Mouse (Mus musculus): ENCODE measurements at regions not wholly inside any gene's neighbourhood (a gene's known extent, or its start where the extent isn't known, plus 50 kb on each side); places are given as distances from the start of the nearest gene placed in this dataset.

DNA sequence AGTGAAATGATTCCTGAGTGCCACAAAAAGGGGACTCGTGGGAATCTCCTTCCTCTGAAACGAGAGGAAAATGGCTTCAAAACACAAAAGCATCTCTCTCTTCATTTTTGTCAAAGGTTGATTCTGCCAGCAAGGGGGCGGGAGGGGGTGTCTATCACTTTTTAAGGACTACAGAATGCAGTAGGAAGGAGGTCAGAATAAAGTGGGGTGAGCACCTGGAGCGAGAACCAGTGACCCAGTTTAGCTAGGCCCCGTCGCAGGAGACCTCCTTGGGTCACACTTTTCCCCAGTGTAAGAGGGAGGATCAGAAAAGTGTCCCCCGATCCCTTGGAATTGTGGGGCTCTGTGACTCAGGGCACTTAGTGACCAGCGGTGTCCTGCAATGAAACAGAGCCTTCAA, 133.1 kb downstream of the Tgfb2 start:
- no peak for DNase-seq

DNA sequence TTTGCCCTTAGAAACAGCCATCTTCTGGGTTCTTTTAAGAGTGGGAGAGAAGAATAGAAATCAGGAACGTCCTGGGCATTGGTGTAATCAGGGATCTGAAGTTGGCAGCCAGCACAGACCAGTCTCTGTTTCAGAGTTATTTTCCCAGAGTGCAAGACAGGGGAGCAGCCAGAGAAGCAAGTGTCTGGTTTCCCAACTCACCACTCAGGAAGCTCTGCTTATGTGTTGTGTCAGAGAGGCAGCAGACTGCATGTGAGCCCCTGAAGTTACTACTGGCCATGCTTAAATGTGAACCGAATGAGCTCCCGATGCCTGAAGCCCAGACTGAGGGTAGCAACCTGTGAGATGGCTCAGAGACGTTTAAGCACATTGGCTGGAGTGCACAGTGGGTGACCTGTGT, 133.7 kb downstream of the Tgfb2 start:
- no peak for DNase-seq

DNA sequence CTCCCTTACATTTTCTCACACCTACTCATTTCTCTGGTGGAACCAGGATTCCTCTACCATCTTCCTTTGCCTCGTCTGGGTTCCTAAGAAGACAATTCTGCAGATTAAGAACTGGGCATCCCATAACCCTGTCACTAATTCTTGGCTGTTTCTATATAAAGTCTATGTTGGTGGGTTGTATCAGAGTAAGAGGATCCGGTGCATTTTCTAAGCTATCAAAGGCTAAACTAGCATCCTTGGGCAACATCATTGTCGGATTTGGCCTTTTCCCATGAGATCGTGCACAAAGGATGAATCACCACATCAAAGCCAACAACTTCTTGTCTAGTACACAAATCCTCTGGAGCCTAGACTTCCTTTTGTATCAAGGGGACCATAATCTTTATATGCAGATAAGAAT, 137.3 kb downstream of the Tgfb2 start:
- no peak for DNase-seq

DNA sequence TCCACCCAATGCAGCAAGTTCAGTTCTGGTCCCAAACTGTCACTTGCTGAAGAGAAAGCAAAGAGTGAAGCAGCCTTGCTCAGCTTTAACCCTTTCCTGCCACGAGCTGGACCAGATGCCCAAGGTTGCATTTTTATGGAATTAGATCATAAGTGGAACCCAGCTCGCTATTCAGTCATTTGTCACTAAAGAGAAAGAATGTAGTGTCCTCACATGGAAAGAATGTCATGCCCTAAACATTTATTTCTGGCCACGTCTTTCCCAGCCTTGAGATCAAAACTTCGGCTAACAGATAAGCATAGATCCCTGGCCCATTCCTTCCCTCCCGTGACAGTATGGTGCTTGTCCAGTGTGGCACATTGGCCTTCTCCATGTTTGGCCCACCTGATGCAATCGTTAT, 137.7 kb downstream of the Tgfb2 start:
- DNase-seq: no peak

DNA sequence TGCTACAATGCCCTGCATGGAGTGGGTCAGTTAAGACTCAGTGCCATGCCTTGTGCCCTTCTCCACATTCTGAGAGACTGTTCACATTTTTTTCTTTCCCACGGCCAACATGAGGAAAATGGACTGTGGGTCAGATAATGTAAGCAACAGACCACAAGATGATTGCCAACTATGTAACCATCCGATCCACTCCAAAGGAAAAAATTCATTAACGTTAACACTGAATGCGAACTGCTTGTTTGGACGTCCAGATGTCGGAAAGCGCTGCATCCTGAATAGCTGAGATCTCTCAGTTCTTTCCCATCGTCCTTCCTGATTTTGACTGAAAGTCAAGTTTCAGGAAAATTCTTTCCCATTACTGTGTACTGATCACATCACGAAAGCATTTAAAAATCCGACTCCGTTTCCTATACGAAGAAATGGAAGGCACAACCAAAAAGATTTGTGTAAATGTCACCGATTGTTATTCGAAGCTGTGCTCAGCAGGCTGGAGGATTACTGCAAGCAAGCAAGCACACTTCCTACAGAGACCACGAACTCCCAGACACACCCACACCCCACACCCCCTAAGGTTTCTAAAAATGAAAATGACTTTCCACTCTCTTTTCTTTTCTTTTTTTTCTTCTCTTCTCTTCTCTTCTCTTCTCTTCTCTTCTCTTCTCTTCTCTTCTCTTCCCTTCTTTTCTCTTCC, 138.5 kb downstream of the Tgfb2 start:
- no peak for DNase-seq

DNA sequence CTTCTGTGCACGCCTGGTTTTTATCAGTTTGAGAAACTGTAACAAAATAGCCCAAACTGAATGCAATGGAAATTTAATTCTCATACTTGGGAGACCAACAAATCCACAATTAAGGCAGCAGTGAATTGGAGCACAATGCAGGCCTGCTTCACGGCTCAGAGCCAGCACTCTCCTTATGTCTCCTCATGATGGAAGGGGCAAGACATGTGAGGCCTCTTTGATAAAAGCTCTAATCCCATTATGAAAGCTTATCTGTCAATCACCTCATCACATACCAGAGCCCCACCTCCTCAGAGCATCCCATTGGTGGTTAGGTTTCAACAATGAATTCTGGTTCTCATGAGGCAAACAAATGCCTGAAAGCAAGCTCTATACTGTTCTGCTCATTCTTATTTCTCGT, 143.8 kb downstream of the Tgfb2 start:
- no peak for DNase-seq

DNA sequence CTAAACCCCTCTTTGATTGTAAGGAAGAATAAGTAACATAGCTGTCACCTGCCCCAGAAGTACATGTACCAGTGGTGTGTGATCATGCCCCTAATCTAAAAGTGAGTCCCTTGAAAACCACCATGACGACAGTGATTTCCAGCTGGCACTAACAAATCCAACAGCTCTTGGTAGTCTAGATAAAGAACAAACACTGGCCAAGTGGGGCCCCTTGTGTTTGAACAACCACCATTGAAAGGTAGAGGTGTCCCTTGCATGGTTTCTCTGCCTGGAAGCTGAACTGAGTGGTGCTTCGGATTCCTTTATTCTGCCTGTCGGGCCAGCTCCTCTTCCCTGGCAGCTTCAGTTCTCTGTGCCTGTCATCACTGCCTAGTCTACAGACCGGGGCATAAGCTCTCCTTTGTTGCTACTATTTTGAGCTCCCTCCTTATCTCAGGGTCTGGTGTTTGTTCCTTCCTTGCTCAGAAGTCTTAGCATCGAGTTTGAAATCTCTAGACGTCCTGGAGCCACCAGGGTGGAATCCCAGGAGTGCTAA, 150.3 kb downstream of the Tgfb2 start:
- DNase-seq: no peak

DNA sequence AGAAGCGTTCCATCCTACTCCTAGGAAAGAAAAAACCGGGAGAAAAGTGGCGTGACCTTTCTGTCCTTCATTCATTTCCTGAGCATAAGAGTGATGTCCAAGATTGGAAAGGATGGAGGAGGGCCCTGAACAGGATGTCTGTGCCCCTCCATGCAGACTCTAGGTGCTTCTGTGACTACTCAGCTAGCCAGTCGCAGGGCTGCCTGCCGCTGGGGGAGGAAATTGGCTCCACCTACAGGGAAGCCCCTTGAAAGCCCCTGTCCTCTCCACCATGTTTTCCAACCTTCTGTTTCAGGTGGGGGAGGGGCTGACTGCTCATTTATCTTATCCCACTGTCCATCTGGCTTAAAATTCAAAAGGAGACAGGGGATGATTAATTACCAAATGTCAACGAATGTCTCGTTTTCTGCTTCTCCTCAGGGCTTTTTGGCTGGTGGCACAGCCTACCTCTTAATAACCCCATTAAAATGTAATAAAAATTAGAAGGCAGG, 151.2 kb downstream of the Tgfb2 start:
- no peak for DNase-seq

DNA sequence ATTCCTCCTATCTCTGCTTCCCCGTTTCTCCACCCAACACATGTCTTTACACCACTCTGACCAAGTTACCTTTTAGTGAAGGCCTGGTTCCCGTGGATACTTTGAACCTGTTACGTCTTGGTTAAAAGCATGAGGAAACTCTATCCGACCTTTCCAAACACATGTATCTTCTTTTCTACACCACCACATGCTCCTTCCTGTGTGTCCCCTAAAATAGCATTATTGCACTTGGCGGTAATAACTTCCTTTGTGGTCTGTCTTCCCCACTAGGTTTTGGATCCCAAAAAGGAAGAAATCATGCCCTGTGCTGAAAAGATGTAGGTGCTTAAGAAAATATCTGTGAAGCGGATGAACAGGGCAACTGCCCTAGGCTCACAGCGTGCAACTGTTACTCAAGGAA, 153.1 kb downstream of the Tgfb2 start:
- no peak for DNase-seq

DNA sequence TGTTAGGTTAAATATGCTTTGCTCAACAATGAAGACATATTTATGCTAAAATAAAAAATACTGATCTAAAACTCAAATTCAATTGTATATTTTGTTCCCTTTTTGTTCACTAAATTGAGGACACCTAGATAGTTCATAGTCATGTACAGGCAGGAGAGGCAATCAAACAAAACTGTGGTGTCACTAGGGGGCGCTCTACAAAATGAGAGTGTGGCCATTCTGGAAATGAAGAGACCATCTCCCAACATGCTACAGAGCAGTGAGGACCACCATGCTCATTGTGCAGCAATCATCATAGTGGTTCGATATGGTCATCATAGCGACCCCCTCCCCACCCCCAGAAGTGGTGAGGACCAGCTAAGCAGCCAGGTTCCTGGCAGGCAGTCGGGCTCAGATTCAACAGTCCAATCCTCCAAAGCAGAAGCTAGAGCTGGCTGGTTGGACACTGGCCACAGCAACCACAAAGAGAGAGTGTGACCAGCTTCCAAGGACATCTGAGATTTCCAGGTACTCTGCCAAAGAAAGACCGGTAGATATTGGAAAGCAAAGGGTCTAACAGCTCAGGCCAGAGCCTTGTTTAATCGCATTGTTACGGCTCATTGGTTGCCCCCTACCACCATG, 155.4 kb downstream of the Tgfb2 start:
- no peak for DNase-seq

DNA sequence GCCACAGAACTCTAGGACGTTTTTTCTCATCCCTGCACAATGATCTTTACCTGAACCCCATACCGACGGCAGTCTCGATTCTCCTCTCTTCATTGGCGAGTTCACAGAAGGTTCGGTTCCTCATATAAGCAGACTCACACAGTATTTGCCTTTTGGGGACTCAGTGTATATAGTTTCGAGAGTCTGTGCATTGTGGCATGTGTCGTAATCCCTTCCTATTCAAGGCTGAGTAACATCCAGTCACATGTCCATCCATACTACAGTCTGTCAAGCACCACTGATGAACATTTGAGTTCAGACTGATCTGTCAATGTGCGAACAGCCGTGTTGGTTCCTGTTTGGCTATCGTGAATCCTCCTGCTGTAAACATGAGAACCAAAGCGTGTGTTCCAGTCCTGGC, 156.6 kb downstream of the Tgfb2 start:
- DNase-seq: no peak

DNA sequence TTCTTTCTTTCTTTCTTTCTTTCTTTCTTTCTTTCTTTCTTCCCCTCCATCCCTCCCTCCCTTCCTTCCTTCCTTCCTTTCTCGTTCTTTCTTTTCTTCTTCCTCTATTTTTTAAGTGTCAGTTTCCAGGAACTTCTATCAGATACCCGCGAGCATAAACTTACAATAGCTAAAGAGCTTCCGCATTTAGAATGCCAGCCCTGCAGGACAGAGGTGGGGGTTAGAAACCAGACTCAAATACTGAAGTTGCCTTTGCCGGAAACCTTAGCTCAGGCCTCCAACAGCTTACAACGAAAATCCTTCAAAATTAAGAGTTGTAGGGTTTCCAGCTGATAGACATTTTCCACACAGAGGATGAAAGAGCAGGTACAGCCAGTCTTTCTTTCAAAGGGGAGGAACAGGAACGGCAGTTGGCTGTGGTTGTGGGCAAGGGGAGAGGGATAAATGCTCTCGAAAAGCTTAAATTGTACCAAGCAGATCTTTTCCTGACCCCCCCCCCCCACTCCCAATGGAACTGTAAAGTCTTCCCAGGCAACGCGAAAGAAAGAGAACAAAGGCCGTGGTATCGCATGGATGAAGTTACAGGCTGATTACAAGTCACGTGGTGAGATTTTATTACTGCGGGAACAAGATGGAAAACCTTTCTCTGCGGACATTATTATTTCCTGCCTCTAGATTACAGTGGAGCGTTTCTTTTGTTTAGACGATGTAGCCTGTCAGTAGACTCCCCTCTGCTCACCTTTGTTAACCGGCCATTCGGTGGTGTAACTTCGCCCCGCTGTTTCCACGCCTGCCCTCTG, 159.2 kb downstream of the Tgfb2 start:
- DNase-seq: no peak

DNA sequence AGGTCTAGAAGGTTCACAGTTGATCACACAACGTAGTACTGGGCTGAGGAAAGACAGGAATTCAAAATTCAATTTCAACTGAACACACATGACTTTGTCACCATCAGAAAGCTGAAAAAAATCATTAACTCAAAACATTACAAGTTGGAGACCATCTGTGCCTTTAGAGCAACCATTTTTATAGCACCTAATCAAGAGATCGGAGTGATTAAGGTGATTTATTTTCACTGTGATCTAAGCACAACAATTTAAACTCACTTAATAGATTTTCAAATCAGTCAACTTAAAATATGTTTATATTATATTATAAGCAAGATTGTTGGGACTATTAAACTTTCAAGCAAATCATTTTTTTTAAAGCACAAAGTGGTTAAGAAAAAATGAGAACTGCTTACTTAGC, 165.7 kb downstream of the Tgfb2 start:
- DNase-seq: no peak

DNA sequence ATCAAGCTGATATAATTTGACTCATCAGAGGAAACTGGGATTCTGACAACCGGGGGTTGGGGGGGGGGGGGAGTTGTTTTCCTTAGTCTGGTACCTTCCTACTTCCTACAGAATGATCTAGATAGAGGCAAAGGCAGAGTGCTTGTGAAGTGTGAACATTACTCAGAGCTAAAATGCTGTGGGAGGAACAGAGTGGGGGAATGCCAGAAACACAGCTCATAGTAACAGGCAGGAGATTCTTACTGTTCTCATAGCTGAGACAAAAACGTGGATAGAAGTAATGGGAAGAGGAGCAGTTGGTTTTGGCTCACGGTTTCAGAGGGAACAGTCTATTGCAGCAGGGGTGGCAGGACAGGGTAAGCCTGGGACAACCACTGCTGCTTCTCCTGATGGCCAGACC, 167.6 kb downstream of the Tgfb2 start:
- peak; percentile 10 for DNase-seq

DNA sequence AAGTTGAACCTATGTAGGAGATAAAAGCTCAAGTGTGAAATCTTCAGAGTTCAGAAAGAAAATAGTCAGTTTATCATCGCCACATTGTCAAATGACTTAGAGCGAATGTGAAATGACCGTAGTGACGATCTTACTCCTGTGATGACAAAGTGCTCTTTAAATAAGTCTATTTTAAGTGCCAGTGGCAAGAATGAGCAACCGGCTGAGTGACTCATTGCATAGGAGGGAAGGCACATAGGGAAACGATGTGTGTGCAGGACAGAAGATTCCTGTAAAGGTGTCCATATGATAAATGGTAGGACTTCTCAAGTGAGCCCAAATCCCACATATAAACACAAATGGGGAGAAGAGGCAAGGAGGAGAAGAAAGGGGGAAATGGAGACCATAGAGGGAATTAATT, 189.8 kb downstream of the Tgfb2 start:
- no peak for DNase-seq

DNA sequence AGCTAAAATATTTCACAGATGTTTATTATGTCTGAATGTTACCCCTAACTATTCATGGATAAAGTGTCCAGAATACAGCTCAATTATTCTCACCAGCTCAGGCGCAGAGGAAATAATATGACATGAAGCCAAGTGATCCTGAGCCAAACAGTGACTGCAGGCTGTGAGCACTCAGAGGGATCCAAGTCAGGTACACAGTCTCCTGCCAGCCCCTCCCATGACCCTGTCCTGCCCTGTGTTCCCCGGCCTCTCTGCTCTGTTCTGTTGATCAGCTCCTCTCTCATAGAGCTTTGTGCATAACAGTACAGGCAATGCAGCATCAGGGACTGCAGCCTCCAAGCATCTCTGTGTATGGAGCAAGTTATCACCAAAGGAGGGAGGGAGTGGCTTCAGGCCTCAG, 190.7 kb downstream of the Tgfb2 start:
- DNase-seq: no peak

DNA sequence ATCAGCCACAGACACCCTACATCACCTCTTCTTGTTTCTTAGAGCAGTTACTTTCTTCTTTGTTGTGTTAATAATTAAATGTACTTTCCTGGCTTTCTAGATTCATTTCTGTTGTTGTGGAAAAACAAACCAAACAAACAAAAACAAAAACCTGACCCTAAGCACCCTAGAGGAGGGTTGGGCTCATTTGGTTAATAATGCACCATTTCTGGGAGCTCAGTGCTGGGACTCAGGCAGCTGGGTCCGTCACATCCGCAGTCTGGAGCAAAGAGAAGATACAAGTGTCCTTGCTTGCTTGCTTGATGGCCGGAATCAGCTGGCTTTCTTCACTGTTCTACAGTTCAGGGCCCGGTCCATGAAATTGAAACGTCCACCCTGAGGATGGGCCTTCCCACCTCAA, 191.9 kb downstream of the Tgfb2 start:
- no peak for DNase-seq

DNA sequence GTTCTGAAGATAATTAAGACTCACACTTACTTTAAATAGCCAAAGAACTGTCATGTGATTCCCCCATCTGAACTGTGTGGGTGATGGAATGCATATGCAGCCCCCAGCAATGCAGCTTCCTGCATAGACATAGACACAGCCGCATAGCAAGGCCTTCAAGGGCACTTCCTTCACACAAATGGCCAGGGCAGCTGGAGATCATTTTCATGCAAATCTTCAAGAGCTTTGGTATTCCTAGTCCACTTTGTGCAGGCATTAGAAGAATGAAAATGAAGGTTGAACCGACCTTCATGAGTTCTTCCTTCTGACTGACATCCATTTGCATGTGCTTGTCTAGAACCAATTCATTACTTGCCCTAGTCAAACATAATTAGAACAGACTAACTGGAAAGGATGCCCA, 195.3 kb downstream of the Tgfb2 start:
- DNase-seq: no peak

DNA sequence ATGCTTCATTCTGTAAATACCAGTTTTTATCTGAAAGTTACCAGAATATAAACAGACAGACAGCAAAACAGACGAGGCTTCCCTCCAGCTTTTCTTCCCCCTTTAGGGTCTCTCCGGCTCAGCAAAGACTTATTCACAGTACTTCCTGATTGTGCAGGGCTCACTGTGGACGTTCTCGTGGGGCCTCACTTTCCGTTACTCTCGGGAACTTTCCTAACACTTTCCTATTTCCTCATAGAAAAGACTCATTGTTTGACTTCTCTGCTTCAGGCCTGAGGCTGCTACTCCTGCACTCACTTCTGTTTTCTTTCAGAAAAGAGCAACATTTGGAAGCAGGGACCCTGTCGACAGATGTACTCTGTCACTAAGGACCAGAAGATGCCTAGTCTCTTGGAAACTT, 197.4 kb downstream of the Tgfb2 start:
- DNase-seq: no peak

DNA sequence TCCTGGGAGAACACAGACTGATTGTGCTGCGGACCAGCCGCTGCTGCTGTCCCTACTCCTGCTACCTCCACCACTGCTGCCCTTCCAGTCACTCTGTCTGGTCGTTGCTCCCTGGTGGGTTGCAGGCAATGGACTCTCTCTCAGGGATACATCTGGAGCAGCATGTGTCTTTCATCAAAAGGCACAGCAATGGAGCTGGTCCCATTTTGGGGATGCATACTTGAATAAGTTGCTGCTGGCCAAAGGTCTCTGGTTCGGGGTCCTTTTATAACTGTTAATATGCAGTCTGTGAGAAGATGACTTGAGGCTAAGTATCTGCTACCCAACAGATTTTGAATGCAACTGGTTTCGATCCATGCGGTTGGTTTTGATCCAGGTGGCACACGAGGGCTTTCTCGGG, 197.8 kb downstream of the Tgfb2 start:
- no peak for DNase-seq

DNA sequence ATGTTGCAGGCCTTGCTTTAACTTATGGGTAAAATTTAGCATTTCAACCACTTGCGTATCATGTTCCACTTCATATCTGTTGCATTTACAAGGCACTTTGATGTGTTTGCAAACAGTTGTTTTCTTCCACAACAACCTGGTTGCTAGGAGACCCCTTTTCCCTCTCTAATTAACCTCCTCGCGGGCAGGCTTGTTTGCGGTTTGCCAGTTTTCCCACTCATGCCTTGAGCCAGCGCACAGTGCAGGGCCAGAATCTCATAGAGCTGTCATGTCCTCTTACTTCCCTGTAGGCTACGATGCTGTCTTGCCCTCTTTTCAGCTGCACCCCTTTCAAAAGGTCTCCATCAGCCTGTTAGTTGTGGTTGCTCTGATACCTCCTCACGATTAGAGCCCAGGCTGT, 199.3 kb downstream of the Tgfb2 start:
- DNase-seq: no peak

DNA sequence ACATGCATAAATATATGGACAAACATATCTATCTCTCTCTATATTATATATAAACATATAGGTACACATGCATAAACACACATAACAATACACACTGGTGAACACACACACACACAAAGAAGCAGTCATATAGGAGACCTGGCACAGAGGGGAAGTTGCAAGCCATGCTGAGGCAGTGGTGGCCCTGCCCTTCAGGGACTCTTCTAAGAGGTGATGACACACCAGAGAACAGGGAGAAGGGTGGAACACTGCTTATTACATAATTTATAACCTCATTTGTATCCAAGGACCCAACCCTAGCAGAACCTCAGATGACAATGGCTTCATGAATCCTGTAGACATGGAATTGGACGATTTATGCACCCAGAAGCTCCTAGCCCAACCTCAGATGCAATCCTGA, 199.9 kb downstream of the Tgfb2 start:
- DNase-seq: no peak

DNA sequence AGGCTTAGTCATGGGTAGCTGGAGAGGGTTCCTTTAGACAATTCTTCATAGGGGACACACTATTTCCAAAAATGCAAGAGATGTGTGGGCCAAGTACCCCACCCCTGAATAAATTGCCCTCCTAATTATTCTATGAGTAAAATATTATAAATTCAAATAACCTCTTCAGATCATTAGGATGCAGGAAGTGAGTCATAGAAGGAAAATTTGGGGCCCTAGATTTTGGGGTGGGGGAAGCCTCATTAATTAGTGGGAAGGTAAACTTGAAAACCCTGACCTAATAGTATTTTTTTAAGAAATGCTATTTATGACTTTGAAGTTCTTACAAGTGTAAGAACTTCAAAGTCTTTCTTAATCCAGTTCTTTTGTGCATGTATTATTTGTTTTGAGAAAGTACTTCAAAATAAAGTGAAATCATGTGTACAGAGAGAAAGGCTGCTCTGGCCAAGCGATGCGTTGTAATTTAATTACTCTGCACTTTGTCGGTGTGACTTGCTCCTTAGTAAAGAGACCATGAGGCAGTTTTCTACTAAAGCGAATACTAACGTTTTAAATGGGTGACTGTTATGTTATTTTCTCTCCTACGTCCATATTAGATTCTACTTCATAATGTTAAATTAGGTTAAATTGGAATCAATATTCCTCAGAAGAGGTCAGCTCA, 200.6 kb downstream of the Tgfb2 start:
- DNase-seq: no peak
